Mouse (Mus musculus) MEL (cell line): ENCODE measurements around the gene Cc2d1a.

Source experiments
- CTCF ChIP-seq, 3 experiments: IDR thresholded peaks in 2 of 3; conservative IDR thresholded peaks in 1 of 3; 2 replicates each; pipeline ENCODE4 v1.5.1; 2011 to 2012; ENCODE audit warnings: low read length in 3 of 3, low read depth in 2 of 3, mild to moderate bottlenecking in 2 of 3, improper control_type of control experiment in 1 of 3, inconsistent platforms in 1 of 3, mixed read lengths in 1 of 3, moderate library complexity in 1 of 3; ENCODE audit not compliant: control insufficient read depth in 1 of 3, insufficient read depth in 1 of 3, poor library complexity in 1 of 3, severe bottlenecking in 1 of 3
- EP300 ChIP-seq, 2 experiments: IDR thresholded peaks; 2 replicates each; pipeline ENCODE4 v1.6.1; 2011; ENCODE audit warnings: improper control_type of control experiment in 2 of 2, low read length in 2 of 2, low read depth in 1 of 2, mild to moderate bottlenecking in 1 of 2
- GABPA ChIP-seq: IDR thresholded peaks from 2 replicates; pipeline ENCODE4 v1.6.1; 2012; ENCODE audit warnings: low read depth, mild to moderate bottlenecking, inconsistent platforms, low read length, improper control_type of control experiment, moderate library complexity
- JUND ChIP-seq: IDR thresholded peaks from 2 replicates; pipeline ENCODE4 v1.6.1; 2011; ENCODE audit warnings: low read depth, mild to moderate bottlenecking, improper control_type of control experiment, low read length
- MYC ChIP-seq: IDR thresholded peaks from 2 replicates; pipeline ENCODE4 v1.6.1; 2011; ENCODE audit warnings: low read depth, mild to moderate bottlenecking, low read length, improper control_type of control experiment, moderate library complexity
- POLR2A ChIP-seq, 2 experiments: IDR thresholded peaks; 2 replicates each; pipeline ENCODE4 v1.6.1; 2011 to 2012; ENCODE audit warnings: low read length in 2 of 2, mild to moderate bottlenecking in 2 of 2, control low read depth in 1 of 2, improper control_type of control experiment in 1 of 2, low read depth in 1 of 2, moderate library complexity in 1 of 2; ENCODE audit not compliant: control insufficient read depth in 1 of 2, insufficient read depth in 1 of 2, poor library complexity in 1 of 2
- RAD21 ChIP-seq: IDR thresholded peaks from 2 replicates; pipeline ENCODE4 v1.6.1; 2011; ENCODE audit warnings: mild to moderate bottlenecking, low read depth, low read length, improper control_type of control experiment
- TAL1 ChIP-seq: IDR thresholded peaks from 2 replicates; pipeline ENCODE4 v1.6.1; 2012; ENCODE audit warnings: mild to moderate bottlenecking, inconsistent platforms, low read length, moderate library complexity, mixed read lengths

DNA sequence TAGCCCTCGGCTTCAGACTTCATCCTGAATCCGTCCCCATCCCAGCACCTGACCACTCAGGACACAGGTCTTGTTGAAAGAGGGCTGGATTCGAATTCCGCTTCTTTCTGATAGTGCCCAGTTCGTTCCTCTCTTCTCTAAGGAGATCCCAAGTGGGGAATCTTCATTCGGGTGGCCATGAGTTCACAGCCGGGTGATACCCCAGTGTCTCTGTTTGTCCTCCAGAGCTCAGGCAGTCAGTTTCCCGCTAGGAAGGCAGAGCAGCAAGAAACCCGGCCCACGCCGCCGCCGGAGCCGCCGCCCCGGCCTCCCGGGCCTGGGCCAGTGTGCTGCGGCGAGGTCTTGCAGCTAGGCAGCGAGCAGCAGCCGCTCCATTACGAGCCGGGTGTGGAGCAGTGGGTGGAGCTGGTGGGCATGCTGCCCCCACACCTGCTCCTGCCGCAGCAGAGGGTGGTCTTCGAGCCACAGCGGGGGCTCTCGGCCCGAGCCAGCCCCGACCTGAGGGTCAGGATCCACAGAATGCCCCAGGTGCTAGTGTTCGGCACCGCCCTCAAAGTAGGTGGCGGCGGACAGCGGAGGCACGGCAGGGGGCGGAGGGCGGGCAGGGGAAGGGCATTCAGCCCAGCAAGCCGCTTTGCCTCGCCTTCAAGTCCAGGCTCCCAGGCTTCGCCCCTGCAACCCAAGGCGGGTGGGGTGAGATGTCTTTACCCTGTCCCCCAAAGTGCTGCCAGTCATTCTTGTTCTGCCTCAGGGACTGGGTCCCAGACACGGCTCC, 63.2 kb downstream of the Cc2d1a start:
- TF ChIP-seq GABPA (no peak), MYC (no peak), JUND (no peak), TAL1 (no peak), POLR2A (IDR thresholded peaks at IDR 0.05; ENCODE audit: control insufficient read depth in 1 of 2, insufficient read depth in 1 of 2, low read depth in 1 of 2, low read length in 2 of 2, poor library complexity in 1 of 2) (no peak), CTCF (IDR thresholded peaks at IDR 0.05 in 2 of 3, conservative IDR thresholded peaks at IDR 0.05 in 1 of 3; ENCODE audit: control insufficient read depth in 1 of 3, insufficient read depth in 1 of 3, low read depth in 2 of 3, low read length in 3 of 3, poor library complexity in 1 of 3, severe bottlenecking in 1 of 3) (no peak), RAD21 (no peak), EP300 (IDR thresholded peaks at IDR 0.05; ENCODE audit: low read depth in 1 of 2, low read length in 2 of 2) (no peak)
